Comparison of ENCODE assay signal across 20 mouse cellular contexts in the genomic region with DNA sequence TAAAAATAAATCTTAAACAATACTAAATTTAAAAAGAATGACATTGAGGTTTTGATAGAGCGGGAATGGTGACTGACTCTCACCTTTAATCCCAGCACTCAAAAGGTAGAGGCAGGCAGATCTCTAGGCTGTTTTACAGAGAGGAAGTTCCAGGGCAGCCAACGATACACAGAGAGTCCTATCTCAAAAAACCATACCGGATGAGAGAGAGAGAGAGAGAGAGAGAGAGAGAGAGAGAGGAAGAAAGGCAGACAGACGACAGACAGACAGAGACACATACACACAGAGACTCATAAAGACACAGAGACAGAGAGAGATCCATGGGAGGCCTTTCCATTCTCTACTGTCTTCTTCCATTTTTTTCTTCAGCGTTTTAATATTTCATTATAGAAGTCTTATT.
"Had no signal": no experiment of that assay in that cellular context is flagged by ENCODE, and none has a peak within 500 bp of the region (broad histone marks: within the 10 kb centered on the region; RNA-seq: fewer than 3 reads in every experiment).

No protein-coding gene starts in this region.

- H3K9ac ChIP-seq: lung, embryonic 15.5 days; midbrain, embryonic 12.5 days; neural tube, embryonic 13.5 days; neural tube, embryonic 15.5 days had no signal

- DNase-seq: lung, adult 2 months; lung, postnatal 14 days; lung, postnatal 36 days; midbrain, embryonic 14.5 days; retina, postnatal 1 day; right cerebral cortex, adult 18-20 months; right cerebral cortex, postnatal 25 days; right cerebral cortex, postnatal 4 days; spleen, adult 18-20 months; thymus, adult 18-20 months; thymus, postnatal 14 days; thymus, postnatal 4 days had no signal

- ATAC-seq: lung, postnatal 0 days; midbrain, embryonic 16.5 days had no signal

- H3K4me2 ChIP-seq: lung, embryonic 15.5 days; midbrain, embryonic 12.5 days; neural tube, embryonic 13.5 days; neural tube, embryonic 15.5 days had no signal

- H3K4me1 ChIP-seq: lung, embryonic 15.5 days; midbrain, embryonic 10.5 days; midbrain, embryonic 12.5 days; neural tube, embryonic 13.5 days; neural tube, embryonic 15.5 days had no signal

- H3K9me3 ChIP-seq: lung, embryonic 15.5 days; midbrain, embryonic 10.5 days; midbrain, embryonic 12.5 days; neural tube, embryonic 13.5 days; neural tube, embryonic 15.5 days had no signal

- H3K27ac ChIP-seq: lung, embryonic 15.5 days; midbrain, embryonic 10.5 days; midbrain, embryonic 12.5 days; neural tube, embryonic 13.5 days; neural tube, embryonic 15.5 days had no signal

- H3K4me3 ChIP-seq: lung, embryonic 15.5 days; midbrain, embryonic 10.5 days; midbrain, embryonic 12.5 days; myocyte; neural tube, embryonic 13.5 days; neural tube, embryonic 15.5 days had no signal

- H3K27me3 ChIP-seq: lung, embryonic 15.5 days; midbrain, embryonic 12.5 days; neural tube, embryonic 13.5 days; neural tube, embryonic 15.5 days had no signal
